Mouse (Mus musculus): ENCODE data around the gene Amdhd2.

The Amdhd2 gene

DNA sequence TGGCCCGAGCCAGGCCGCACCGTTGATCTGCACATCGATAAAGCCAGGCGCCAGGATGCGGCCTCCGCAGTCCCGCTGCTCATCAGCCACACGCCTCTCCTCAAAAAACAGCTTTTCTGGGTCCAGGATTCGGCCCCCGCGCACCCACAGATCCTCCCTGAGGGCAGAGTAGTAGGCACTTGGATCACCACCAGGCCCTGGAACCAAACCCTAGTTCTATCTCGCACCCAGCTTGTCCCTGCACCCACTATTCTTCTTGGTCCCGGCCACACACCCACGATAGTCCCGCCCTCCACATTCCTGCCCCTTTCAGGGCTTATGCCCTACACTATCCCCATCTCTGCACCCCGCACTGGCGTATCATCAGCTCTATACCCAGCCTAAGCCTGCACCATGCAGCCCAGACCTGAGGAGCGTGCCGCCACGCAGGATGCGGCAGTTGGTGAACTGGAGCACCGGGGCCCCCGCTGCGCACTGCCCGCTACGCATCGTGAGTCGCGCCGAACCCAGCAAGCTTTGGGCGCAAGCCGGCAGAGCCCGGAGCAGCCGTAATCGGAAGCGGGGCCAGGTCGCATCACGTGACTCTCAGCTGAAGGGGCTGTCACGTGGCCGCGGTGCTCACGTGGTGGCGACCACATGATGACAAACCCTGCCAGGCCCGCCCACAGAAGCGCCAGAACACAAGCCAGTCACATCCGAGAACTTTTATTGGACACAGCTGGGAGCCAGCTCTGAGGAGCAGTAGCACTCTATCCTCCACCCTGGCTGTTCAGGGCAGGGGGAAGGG is at the start of gene Amdhd2:
Gene Amdhd2 (minus strand): TSS at position 591 of the 787 bp plus-strand sequence.
- peak; percentile 97 for DNase-seq

DNA sequence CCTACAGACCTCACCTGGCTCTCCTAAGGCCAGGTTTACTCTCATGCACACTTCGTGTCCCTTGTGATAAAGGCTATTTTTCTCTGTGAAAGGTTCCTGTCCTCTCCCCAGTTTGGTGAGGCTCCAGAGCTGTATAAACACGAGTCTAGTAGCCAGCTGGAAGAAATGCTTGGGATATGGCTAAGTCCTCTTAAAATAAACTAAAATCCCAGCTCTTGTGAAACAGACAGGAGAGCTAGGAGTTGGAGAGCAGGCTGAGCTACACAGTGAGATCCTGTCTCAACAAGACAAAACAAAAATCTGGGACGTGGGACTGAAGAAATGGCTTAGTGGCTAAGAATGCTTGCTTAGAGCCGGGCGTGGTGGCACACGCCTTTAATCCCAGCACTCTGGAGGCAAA is 49.6 kb upstream of the Amdhd2 start:
- no peak for DNase-seq

DNA sequence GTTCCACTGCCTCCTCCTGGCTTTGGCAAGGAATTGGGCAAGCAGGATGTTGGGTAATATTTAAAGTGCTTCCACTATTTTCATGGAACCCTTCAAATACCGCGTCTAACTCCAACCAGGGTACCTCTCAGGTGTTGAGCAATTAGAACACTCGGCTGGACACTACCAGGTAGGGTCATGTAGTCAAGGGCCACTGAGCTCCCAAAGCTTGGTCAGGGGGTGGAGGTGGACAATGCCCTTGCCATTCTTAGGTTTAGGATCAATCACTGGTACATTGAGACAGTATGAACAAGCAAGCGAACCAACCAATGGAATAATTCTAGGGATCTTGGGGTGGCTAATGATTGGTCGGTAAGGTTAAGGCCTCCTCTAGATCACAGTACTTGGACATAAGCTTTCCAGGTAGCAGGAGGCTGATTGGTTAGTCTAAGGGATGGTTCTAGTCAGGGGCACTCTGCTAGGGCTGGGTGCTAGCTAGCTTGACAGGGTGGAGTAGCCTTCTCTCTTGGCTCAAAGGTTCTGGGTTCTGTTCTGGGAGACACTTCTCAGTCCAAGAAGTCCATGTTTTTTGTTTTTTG is 49.0 kb upstream of the Amdhd2 start:
- DNase-seq = no peak

DNA sequence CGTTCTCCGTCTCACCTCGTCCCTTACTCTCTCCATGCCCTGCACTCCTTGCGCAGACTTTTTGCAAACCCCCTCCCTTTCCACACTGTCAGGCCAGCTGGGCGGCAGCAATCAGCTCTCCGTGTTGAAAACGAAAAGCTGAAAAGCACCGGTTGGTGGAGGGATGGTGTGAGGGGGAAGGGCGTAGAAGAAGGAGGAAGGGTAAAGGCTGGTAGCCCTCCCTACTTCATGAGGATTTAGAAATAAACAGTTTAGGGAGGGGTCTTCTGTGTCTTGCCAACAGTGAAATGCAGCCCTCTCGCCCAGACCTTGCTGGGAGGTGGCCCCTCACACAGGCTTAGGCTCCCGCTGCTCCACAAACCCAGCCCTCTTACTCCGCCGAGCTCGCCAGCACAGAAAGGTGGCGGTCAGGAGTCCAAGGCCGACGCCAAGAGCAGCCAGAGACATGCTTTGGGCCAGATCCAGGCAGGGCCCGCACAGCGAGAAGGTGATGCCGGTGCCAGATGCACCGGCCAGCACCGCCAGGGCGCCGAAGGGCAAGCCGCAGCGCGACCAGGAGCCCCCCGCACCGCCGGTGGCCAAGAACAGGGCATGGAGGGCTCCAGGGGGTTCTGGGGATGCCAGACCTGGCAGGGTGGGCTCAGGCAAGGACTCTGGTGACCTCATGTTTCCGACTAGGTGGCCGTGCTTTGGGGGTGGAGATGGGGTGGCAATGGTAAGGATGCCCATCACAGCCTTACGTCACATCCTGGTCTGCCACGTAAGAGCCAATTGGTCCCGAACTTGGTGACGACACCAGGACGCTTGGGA is 48.3 kb upstream of the Amdhd2 start:
- peak; percentile 32 for DNase-seq

DNA sequence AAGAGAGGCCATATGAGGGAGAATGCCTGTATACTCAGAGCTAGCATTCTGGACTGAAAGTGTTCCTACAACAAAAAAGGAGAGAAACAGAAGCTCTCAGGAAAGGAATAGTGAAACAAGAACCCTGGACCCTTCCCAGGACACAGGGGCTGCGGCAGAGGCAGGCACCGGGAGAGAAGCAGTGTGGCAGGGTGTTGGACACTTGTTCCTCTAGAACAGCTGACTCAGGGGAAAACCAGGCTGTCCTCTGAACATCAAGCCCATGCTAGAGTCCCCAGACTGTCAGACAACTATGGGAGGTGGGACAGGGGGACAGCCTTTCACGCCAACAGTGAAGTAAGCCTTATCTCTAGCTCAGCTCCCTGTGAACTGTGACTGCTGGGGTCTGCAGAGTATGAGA is 47.0 kb upstream of the Amdhd2 start:
- no peak for DNase-seq

DNA sequence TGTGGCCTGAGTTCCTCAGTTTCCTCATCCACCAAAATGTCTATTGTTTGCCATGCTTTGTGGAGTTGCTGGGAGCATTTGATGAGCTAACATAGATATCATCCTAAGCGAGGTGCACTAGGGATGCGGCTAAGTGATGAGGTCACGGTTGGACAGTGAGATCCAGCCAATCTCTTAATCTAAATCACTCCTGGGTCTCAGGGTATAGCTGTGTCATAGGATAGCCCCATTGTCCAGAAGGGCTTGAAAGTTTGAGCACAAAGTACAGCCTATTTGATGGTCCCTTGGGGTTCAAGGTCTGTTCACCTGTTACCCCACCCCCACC is 46.3 kb upstream of the Amdhd2 start:
- DNase-seq = no peak

DNA sequence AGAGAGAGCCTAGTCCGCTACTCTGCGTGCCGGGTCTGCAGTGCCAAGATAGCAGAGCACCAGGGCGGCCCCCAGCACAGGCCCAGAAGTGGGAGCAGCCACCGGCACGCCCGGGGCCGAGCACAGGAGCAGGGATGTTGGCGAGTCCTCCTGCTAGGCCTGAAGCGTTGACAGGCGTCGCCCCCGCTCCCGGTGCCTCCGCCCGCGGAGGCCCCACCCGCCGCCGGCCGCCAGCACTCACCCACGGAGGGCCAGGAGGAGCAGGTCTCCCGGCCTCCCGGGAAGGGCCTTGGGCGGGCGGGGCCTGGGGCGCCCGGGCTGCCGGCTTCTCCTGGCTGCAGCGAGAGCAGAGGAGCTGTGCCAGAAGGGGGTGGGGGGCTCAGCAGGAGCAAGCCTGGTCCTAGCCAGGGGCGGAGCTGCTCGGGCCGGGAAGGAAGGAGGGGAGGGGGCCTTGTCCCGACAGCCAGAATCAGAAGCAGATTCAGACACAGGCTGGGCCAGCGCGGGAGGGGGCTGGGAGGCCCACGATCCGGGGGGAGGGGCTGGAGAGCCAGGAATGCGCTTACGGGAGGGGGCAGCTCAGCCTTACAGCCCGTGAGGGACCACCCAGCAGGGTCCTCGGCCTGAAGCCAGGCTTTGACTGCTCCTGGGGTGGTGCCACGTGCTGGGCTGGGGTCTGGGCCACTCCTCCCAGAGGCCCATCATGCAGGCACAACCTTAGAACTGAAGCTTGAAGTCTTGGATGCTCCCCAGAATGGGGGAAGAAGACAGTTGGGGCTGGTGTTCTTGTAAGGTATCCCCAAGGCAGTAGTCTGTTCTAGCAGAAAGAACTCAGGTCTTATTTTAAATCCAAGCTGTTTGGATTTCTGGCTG is 45.7 kb upstream of the Amdhd2 start, which contains the start of gene Ntn3:
Gene Ntn3 (minus strand): TSS at position 489 of the 873 bp plus-strand sequence.
- DNase-seq = no peak

DNA sequence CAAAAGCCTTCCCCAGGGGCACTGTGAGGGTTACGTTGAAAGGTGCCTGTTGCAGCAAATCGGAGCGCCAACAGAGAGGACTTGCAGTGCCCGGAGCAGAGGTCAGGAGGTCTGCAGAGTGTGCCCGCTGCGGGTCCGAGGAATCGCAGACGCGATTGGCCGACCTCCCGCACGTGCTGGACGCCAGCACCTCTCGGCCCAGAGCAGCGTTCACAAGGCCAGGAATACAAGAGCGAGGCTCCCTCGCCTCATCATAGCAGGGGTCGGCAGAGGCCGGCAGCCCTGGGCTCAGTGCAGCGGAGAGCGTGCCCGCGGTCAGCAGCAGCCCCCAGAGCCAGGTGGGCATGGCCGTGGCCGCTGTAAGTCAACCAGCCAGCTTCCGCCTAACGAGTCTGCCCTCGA is 45.1 kb upstream of the Amdhd2 start:
- DNase-seq = no peak

DNA sequence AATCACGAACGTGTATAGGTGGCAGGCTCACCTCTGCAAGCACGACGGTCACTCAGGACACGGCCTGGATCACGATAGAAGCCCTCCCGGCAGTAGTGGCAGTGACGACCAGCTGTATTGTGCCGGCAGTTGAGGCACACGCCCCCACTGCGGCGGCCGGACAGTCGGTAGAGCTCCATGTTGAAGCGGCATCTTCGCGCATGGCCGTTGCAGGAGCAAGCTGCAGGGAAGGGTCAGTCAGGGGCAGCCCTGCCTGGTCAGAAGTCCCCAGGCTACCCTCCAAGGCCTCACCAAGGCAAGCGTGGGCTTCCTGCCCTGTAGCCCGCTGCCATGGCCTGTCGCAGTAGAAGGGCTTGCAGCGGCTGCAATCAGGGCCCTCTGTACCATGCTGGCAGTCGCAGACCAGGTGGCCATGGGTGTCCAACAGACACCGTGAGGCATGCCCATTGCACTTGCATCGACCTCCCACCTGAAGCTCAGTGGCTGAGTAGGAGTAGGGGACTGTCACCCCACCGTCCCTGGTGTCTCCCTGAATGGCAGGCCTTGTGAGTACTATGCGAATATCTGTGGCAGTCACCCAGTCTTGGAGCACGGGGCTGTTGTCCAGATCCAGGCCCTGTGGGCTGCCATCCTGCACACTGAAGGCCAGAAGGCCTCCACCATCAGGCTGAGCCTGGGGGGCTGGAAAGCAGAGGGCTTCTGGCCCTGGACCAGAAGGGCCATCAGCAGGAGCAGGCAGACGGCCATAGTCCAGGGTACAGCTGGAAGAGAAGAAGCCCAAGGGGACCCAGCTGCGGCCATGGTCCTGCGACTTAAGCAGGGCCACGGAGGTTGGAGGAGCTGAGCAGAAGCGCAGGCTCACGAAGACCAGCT is 44.4 kb upstream of the Amdhd2 start:
- DNase-seq = no peak

DNA sequence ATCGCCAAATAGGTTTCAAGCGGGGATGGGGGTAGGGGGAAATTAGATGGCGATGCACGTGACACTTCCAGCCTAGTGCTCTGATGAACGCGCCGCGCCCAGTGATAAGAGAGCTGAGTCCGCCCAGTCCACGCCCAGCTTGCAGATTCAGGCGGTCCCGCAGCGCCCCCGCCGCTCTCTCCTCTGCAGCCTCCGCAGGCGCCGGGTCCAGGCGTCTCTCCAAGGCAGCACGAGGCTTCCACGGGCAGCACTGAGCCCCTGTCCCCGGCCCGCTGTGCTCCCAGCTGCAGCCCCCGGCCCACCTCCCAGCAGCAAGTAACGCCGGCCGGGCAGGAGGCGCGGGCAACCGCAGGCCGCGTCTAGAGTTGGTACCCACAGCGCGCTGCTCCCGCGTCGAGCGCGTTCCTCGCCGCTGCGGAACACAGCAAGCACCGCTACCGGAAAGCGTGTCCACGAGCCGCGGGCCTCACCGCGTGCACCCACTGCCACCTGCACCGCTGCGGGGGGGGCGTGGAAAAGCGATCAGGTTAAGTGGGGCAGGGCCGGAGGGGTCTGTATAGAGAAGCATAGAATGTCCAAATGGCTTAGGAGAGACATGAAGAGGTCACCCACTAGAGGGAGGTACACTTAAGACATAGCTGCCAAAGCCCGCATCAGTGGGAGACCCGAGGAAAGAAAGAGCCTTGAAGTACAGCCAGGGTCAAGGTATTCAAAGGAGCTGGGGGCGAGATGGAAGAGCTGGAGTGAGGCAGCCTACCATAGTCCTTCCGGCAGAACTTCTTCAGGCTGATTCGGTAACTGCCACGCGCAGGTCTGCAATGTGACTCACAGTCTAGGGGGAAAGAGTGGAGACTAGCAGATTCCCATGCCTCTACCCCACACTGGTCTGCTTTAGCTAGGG is 43.1 kb upstream of the Amdhd2 start:
- no peak for DNase-seq

DNA sequence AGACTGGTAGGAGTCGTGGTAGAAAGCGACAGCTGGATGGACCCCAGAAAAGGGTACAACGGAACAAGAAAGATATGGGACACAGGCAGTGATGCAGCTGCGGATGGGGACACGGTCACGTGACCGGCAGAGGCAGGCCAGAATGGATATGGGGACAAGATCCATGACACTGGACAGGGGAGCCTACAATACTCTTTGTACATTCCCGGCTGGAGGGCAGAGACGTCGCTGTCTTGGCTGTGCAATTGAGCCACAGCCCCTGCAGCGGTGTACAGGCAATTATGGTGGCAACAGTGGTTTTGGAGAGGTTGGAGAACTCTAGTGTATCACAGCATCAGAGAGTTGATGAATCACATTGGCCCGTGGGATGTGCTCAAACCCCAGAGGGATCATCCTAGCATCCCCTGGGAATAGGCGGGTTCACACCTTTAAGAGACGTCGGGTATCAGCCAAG is 42.4 kb upstream of the Amdhd2 start:
- DNase-seq = no peak

DNA sequence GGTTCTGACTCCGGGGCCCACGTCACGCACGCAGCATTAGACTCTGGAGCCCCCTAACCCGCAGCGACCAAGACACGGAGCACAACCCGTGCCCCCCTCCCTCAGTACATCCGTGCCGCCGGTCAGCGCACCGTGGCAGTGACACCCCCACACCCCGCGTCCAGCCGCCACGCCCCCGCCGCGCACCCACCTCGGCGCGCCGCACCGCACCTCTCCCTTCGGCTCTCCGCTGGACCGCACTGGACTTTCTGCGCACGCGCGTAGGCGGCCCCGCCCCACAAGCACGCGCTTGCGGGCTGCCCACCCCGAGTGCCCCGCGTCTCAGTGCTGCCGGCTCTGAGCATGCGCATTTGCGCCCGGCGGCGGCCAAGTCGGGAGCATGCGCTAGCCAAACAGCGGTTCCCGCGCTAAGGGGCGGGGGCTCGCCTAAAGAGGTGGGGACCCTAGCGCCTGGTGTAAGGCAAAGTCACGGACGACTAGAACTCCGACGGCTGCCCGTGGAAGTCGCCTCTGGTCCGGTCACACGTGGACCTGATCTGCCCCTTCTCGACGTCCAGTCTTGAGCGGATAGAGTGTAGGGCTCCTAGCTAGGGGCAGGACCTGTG is 41.8 kb upstream of the Amdhd2 start, which contains the start of gene Tbc1d24:
Gene Tbc1d24 (minus strand): TSS at position 279 of the 605 bp plus-strand sequence.
- DNase-seq = peak; percentile 88

DNA sequence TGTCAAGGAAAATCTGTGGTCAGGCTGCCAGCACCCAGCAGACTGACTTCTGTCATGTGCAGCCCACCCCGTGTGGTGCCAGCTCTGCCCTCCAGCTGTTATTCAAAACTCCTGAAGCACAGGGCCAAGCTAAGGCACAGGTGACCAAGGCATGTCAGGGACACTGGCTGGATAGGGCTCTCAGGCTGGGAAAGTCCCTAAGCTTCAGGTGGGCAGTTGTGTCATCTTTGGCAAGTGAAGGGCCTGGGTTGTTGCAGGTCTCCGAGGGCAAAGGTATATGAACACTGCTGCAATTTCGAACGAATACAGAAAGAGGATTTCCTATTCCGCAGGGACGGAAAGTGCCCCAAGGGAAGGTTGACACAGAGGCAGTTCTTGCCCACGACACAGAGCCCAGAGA is 41.3 kb upstream of the Amdhd2 start:
- no peak for DNase-seq

DNA sequence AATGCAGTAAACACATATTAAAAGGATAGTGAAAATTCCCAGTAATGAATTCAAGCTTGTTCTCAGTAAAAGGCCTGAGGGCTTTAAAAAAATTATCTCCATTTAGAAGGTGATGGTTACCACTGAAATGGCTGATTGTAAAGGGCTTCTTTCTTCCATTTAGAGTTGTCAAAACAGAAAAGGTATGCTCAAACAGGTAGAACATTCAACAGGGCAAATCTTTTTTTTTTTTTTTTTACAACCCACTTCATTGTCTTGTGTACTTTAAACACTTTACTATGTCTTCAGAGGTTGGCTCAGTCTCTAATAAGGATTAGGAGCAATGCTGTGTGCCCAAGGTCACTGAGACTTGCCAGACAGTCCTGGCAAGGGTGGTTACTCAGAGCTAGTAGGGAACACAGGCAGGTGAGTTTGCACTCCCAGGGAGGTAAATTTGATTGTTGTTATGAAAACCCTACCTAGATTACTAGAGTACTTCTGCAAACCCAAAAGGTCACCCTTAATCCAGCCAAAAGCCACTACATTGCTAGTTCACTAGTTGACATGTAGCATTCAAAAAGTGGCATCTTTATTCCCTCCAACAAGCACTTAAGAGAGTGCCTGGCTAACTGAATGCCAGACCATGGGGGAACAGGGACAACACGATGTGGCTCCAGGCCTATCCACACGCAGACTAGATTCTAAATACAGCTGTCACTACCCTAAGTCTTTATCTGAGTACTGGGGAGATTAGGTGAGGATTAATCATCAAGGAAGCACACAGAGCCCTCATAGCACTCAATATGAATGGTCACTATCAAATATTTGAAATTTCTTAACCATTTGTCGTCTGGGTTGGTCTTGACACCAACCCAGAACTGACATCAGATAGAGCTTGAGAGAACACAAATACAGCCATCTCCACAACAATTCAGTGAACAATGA is 40.3 kb upstream of the Amdhd2 start:
- peak; percentile 21 for DNase-seq

DNA sequence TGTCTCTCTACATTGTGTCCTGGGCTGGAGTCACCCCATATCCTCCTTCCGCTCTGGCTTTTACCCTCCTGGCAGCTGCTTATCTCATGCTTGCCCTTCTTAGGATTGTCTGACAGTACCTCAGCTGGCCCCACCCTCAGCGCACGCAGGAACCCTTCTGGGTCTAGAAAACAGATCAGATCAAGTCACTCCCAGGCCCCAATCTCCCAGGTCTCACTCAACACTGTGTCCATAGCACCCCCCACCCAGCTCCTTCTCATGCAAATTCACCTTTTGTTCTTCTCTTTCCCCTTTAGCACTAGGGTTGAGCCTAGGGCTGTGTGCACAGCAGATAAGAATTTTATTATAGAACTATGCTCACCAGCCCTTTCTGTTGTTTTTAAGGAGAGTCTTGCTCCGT is 39.5 kb upstream of the Amdhd2 start:
- DNase-seq = no peak

DNA sequence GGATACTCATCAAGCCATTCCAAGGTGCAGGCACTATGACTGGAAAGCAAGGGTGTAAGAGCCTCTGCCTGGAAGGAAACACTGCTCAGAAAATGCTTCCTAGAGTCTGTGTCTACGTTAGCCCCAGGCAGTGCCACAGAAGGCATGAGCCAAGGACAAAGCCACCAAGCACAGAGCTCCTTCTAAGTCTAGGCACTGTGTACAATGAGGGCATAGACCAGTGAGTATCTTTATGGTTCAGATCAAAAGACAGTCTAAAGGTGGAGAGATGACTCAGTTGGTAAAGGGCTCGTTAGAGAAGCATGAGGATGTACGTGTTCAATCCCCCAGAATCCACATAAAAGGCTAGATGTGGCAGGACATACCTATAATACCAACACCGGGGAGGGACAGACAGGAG is 37.5 kb upstream of the Amdhd2 start:
- no peak for DNase-seq

DNA sequence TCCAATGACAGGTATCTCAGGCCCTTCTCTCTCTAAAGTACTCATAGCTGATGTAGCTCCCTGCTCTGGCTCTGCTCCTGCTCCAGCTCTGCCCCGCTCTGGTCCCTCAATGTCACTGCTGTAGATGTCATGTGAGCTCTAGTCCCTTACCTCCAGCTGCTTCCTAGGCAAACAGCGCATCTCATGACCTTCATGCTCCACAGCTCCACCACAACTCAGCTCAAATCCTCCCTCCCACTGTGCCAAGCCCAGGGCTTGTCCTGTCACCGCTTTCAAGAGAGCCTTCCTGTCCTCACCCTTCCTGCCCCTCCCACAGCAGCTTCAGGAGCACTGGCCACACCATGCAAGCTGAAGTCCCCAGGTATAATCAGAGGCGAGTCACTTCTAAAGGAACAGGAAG is 36.2 kb upstream of the Amdhd2 start:
- DNase-seq = peak; percentile 36

DNA sequence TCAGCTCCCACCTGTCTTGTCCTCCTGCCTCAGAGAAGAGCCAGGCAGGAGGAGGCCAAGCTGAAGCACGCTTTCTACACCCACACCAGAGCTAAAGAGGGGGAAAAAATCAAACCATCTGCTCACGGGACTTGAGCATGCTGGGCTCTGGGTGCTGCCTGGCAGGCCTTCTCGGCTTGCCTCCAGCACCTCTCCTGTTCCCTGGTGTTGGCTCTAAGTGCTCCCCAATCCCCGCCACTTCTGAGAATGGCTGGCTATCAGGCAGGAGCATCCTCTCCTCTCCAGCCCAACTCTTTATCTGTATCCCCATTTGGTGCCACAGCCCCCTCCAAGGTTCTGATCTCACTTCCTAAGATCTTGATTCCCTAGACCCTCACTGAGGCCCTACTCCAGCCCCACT is 35.7 kb upstream of the Amdhd2 start:
- DNase-seq = no peak

Measured in kidney, adult 11 months (tissue).